Mouse (Mus musculus) heart, embryonic 14.5 days (tissue): ENCODE results near the gene Gm45213. TPM values are rescaled to one million over a fixed set of nuclear protein-coding genes. Genes with fewer than 3 reads are reported as not detected.

ENCODE experiments used
- ATAC-seq: fragments of 200-750 bp; cut with Nextera tagmentation; 2 replicates; pipeline ENCODE4 v1.8.0; 2017; ENCODE audit warnings: low read depth, moderate TSS enrichment; ENCODE audit not compliant: insufficient number of reproducible peaks, insufficient read depth, low FRiP score
- H3K27ac ChIP-seq, 2 experiments: fragments of 200-500 bp in 1 of 2; fragments of 300-500 bp in 1 of 2; sonication (generic) in 1 of 2; replicated peaks in 1 of 2; 2 replicates each; pipeline ENCODE4 v1.5.1; 2012 to 2014; ENCODE audit warnings: low read depth in 2 of 2, low read length in 2 of 2, control low read depth in 1 of 2, mild to moderate bottlenecking in 1 of 2, mixed read lengths in 1 of 2; ENCODE audit not compliant: control insufficient read depth in 1 of 2, insufficient read depth in 1 of 2
- H3K27me3 ChIP-seq: fragments of 300-500 bp; sonication (generic); 2 replicates; pipeline ENCODE4 v1.6.1; 2014; ENCODE audit warnings: mild to moderate bottlenecking, low read length, control low read depth; ENCODE audit not compliant: control insufficient read depth, insufficient read depth
- H3K36me3 ChIP-seq: fragments of 300-500 bp; sonication (generic); 2 replicates; pipeline ENCODE4 v1.6.1; 2014; ENCODE audit warnings: mild to moderate bottlenecking, control low read depth, low read length, mixed read lengths; ENCODE audit not compliant: control insufficient read depth, insufficient read depth
- H3K4me1 ChIP-seq, 2 experiments: fragments of 200-500 bp in 1 of 2; fragments of 300-500 bp in 1 of 2; sonication (generic) in 1 of 2; 2 replicates each; pipeline ENCODE4 v1.6.1; 2012 to 2014; ENCODE audit warnings: low read length in 2 of 2, control low read depth in 1 of 2, mixed read lengths in 1 of 2; ENCODE audit not compliant: control insufficient read depth in 2 of 2, insufficient read depth in 2 of 2
- H3K4me2 ChIP-seq: fragments of 300-500 bp; sonication (generic); 2 replicates; pipeline ENCODE4 v1.6.1; 2014; ENCODE audit warnings: mild to moderate bottlenecking, low read length
- H3K4me3 ChIP-seq, 2 experiments: fragments of 200-500 bp in 1 of 2; fragments of 300-500 bp in 1 of 2; sonication (generic) in 1 of 2; 2 replicates each; pipeline ENCODE4 v1.5.1; 2012 to 2014; ENCODE audit warnings: low read length in 2 of 2, mild to moderate bottlenecking in 2 of 2, control low read depth in 1 of 2, low read depth in 1 of 2, moderate library complexity in 1 of 2; ENCODE audit not compliant: control insufficient read depth in 1 of 2, insufficient read depth in 1 of 2
- H3K9ac ChIP-seq: fragments of 300-500 bp; sonication (generic); 2 replicates; pipeline ENCODE4 v1.6.1; 2014; ENCODE audit warnings: mild to moderate bottlenecking, low read length
- H3K9me3 ChIP-seq: fragments of 300-500 bp; sonication (generic); 2 replicates; pipeline ENCODE4 v1.6.1; 2016; ENCODE audit warnings: low read length, control low read depth; ENCODE audit not compliant: control insufficient read depth
- WGBS: fragments of 180-500 bp; shearing (Covaris S2); extraction: QIAGEN DNeasy Blood & Tissue Kit; methylation state at CpG from one replicate; pipeline ENCODE4 v1.1.7; 2014; 5-methylcytosine and 5-hydroxymethylcytosine counted together
- polyA plus RNA-seq: library from polyadenylated mRNA; unstranded; fragments of >200 nt; fragmentation: Nextera tagmentation; extraction: Ambion mirVana; gene quantifications from 2 replicates; pipeline ENCODE4 v1.2.1, GENCODE M21; 2014

Gene Gm45213
- polyA plus RNA-seq, 1 experiment from 2014 or later, result not detected

- Histone ChIP-seq H3K27ac (no peak overlapping the region), H3K36me3 (no peaks in the 10 kb centered on the region), H3K4me1 (peaks cover 0 to 5% of the 10 kb centered on the region in 2 experiments; a peak in 2 of 4 replicates), H3K4me2 (no peak overlapping the region), H3K9ac (no peak overlapping the region), H3K27me3 (no peaks in the 10 kb centered on the region; the same call in 1 of the 2 replicates), H3K4me3 (no peak overlapping the region), H3K9me3 (no peaks in the 10 kb centered on the region)
- 84% methylated on average over 11 of the region's 11 CpGs for WGBS
- no peak for ATAC-seq
Measured at GRCm38 (mm10) chr7:66038730-66039129, 4.7 kb upstream of the Gm45213 start.

GRCm38 (mm10) chr7:66040026-66040814 lies 3.2 kb upstream of the Gm45213 start:
- ATAC-seq, result no peak
- no peak overlapping the region for H3K4me3 ChIP-seq
- H3K9me3 ChIP-seq, result no peaks in the 10 kb centered on the region
- H3K9ac ChIP-seq, result no peak overlapping the region
- 63% methylated on average over 18 of the region's 18 CpGs for WGBS
- no peak overlapping the region for H3K27ac ChIP-seq
- H3K27me3 ChIP-seq, result no peaks in the 10 kb centered on the region; the same call in 1 of the 2 replicates
- peaks cover 0 to 5% of the 10 kb centered on the region in 2 experiments; a peak in 2 of 4 replicates for H3K4me1 ChIP-seq
- H3K4me2 ChIP-seq, result no peak overlapping the region
- H3K36me3 ChIP-seq, result no peaks in the 10 kb centered on the region

- Histone ChIP-seq H3K27ac (no peak overlapping the region), H3K27me3 (no peaks in the 10 kb centered on the region; the same call in 1 of the 2 replicates), H3K4me2 (no peak overlapping the region), H3K36me3 (no peaks in the 10 kb centered on the region), H3K9ac (no peak overlapping the region), H3K4me1 (peaks cover 0 to 2% of the 10 kb centered on the region in 2 experiments; a peak in 1 of 4 replicates), H3K9me3 (no peaks in the 10 kb centered on the region), H3K4me3 (no peak overlapping the region)
- ATAC-seq, result no peak
- WGBS, result 60% methylated on average over 9 of the region's 9 CpGs
Measured at GRCm38 (mm10) chr7:66044617-66045016, 1.2 kb downstream of the Gm45213 start.

- Histone ChIP-seq H3K9ac (no peak overlapping the region), H3K27me3 (no peaks in the 10 kb centered on the region; the same call in 1 of the 2 replicates), H3K36me3 (no peaks in the 10 kb centered on the region), H3K4me3 (no peak overlapping the region), H3K27ac (no peak overlapping the region), H3K4me1 (no peaks in the 10 kb centered on the region), H3K9me3 (no peaks in the 10 kb centered on the region), H3K4me2 (no peak overlapping the region)
- ATAC-seq, result no peak
- WGBS, result 56% methylated on average over 17 of the region's 17 CpGs
Measured at GRCm38 (mm10) chr7:66046921-66047918, 3.8 kb downstream of the Gm45213 start.

- no peaks in the 10 kb centered on the region; the same call in 1 of the 2 replicates for H3K27me3 ChIP-seq
- H3K36me3 ChIP-seq, result no peaks in the 10 kb centered on the region
- H3K4me1 ChIP-seq, result no peaks in the 10 kb centered on the region
- 84% methylated on average over 4 of the region's 4 CpGs for WGBS
- H3K9ac ChIP-seq, result no peak overlapping the region
- H3K4me2 ChIP-seq, result no peak overlapping the region
- H3K4me3 ChIP-seq, result no peak overlapping the region
- H3K9me3 ChIP-seq, result no peaks in the 10 kb centered on the region
- no peak overlapping the region for H3K27ac ChIP-seq
- no peak for ATAC-seq
Measured at GRCm38 (mm10) chr7:66047975-66048374, 4.6 kb downstream of the Gm45213 start.

GRCm38 (mm10) chr7:66048446-66049230 lies 5.2 kb downstream of the Gm45213 start:
- no peak for ATAC-seq
- Histone ChIP-seq H3K9me3 (no peaks in the 10 kb centered on the region), H3K27ac (no peak overlapping the region), H3K9ac (no peak overlapping the region), H3K27me3 (no peaks in the 10 kb centered on the region; the same call in 1 of the 2 replicates), H3K4me2 (no peak overlapping the region), H3K4me3 (no peak overlapping the region), H3K4me1 (no peaks in the 10 kb centered on the region), H3K36me3 (no peaks in the 10 kb centered on the region)
- WGBS, result 85% methylated on average over 12 of the region's 12 CpGs

- Histone ChIP-seq H3K4me3 (no peak overlapping the region), H3K27me3 (no peaks in the 10 kb centered on the region), H3K36me3 (no peaks in the 10 kb centered on the region), H3K9me3 (no peaks in the 10 kb centered on the region), H3K4me1 (no peaks in the 10 kb centered on the region), H3K27ac (no peak overlapping the region), H3K9ac (no peak overlapping the region), H3K4me2 (no peak overlapping the region)
- no peak for ATAC-seq
- WGBS, result 78% methylated on average over 4 of the region's 4 CpGs
Measured at GRCm38 (mm10) chr7:66053946-66054483, 10.6 kb downstream of the Gm45213 start.
